Mouse (Mus musculus) testis, adult 2 months (tissue): ENCODE data around the gene Gm10447.

Experiments
- CTCF ChIP-seq: fragments of 200-500 bp; IDR thresholded peaks from 2 replicates; pipeline ENCODE4 v1.5.1; 2012; ENCODE audit warnings: low read depth, mild to moderate bottlenecking, inconsistent platforms, low read length, moderate library complexity; ENCODE audit not compliant: control insufficient read depth, insufficient read depth, insufficient replicate concordance
- POLR2A ChIP-seq: fragments of 200-500 bp; IDR thresholded peaks from 2 replicates; pipeline ENCODE4 v1.6.1; 2012; ENCODE audit warnings: low read depth, mild to moderate bottlenecking, inconsistent platforms, low read length, moderate library complexity; ENCODE audit not compliant: control insufficient read depth

- TF ChIP-seq POLR2A (no peak), CTCF (no peak)
Observed at GRCm38 (mm10) chr11:53500569-53500968, 43.7 kb upstream of the Gm10447 start.
